Mouse (Mus musculus) gastrocnemius, adult 8-10 months (tissue): Measurements from ENCODE around the gene Maml2. TPM values are rescaled to one million over a fixed set of nuclear protein-coding genes. Genes with fewer than 3 reads are reported as not detected.

Experiments used
- DNase-seq, 2 experiments: peaks; one replicate each; pipeline ENCODE4 v3.0.0; 2022; ENCODE audit warnings: low spot score in 2 of 2
- total RNA-seq, 4 experiments: library from RNA; stranded (reverse); gene quantifications; 2 replicates each; pipeline ENCODE4 v1.2.4; 2022

Maml2 gene
- total RNA-seq, 4 experiments from 2014 or later: 1.5 to 3.0 (median 2.2) TPM

DNA sequence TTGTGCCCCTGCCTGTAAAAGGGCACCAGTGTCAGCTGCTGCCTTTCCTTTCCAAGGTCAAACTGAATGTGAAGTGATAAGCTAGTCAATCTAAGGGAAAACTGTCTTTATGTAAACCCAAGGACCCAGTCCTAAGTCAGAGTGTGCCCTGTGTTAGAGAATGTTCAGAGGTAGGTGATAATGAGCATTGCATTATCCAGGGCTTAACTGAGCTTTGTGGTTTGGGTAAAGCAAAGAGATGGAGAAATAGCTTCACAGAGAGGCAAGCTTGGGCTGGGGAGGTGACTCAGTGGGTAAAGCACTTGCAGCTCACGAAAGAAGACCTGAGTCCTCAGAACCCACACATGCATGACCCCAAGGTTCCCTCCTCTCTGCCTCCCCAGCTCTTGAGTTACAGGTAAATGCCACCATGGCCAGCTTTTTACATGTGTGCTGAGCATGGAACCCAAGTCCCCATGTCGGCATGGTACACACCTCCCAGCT is 367.8 kb downstream of the Maml2 start:
- no peak for DNase-seq

DNA sequence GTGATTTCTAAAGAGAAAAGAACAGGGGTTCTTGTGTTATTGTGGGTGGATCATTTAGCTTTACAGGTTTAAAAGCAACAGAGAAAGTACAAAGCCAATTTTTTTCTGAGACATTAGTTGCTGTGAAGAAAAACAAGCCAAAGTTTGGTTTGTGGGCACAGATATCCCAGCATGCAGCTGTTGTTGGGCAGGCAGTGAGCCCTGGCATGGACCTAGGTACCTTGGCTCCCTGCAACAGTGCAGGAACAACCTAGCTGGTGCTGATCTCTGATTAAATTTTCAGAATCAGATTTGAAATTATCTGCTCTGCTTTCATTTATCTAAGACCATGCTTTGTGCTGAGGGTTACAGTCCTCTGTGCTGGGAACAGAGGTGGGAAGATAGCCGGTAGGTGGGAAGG is 370.2 kb downstream of the Maml2 start:
- no peak for DNase-seq

DNA sequence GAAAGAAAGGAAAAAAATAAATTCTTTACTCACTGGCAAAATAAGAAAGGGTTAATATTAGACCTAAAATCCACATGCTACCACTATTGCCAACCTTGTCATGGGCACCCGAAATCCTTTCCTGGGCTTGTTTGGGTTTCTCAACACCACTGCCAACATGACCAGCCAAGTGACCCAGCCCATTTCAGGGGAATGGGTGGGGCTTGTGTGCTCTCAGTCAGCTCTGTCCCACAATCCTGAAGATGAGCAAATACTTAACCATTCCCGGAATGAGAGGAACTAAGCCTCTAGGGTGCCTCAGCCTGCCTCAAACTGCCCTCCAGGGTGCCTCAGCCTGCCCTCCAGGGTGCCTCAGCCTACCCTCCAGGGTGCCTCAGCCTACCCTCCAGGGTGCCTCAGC is 371.0 kb downstream of the Maml2 start:
- DNase-seq: peak in 1 of 2 experiments; percentile 20

DNA sequence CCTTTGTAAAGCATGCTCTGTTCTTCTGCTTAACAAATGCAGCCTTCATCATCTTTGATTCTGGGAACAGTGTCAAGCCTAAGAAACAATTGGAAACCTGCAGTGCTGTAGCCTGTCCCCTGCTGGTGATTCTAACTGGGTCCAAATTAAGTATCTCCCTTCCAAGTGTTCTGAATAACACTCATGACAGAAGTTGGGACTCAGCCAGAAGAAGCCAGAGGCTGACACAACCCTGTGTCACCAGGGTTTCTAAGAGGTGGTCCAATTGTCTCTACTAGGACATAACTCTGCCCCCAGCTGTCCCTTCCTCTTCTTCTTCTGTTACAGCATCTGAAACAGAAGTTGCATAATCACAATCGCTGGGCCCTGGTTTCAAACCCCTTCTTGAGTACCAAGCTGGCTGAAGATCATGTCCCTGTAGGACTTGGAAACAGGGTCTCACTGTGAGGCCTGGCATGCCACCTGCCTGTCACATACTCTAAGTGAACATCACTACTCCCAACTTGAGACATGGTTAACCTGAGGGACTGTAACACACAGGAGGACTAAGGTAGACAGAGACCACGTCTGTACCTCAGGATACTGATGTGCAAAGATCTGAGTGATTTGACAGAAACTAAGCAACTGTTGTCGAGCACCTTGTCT is 373.5 kb downstream of the Maml2 start:
- no peak for DNase-seq

DNA sequence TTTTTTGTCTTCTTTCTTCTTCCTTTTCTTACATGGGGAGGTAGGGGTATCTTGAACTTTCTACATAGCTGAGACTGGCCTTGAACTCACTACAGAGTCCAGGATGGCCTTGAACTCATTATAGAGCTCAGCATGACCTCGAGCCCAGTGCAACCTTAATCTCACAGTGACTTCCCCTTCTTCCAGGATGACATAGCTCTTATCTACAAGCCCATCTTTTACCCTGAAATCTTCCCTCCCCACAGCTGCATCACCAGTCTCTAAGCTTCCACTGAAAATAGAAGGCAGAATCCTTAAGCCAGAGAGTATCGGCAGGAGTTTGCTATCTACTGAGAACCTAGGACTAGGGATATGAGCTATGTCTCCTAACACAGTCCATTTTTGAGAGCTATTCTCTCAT is 375.5 kb downstream of the Maml2 start:
- DNase-seq: no peak

DNA sequence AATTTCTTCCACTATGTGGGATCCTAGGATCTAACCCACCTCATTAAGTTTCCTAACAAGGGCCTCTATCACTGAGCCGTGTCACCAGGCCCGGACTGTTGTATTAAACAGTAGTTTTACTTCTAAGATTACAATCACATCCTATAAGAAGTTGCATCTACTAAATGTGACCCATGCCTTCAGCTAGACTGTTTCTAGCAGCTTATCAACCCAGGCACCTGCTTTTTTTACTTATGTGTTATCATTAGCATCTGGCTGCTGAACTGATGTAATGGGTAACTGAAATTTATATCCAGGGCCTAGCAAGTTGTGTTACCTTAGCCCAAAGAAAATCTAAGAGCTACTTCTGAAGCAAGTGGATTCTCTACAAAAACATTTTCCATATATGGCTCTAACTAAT is 380.3 kb downstream of the Maml2 start:
- no peak for DNase-seq

DNA sequence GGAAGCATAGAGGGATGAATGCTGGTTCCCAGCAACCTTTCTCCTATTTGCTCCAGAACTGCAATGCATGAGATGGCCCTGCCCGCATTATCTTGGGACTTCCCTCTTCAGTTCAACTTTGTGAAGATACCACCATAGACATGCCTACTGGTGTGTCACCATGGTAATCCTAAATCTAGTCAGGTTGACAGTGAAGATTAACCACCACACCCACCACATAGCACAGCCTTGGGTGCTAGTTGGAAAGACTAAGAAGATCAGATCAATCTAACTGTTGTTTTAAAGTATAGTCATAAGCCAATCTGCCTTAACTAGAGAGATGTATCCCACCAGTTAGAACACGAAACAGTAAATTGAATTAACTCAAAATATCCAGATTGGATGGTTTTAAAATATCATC is 381.9 kb downstream of the Maml2 start:
- DNase-seq: no peak

DNA sequence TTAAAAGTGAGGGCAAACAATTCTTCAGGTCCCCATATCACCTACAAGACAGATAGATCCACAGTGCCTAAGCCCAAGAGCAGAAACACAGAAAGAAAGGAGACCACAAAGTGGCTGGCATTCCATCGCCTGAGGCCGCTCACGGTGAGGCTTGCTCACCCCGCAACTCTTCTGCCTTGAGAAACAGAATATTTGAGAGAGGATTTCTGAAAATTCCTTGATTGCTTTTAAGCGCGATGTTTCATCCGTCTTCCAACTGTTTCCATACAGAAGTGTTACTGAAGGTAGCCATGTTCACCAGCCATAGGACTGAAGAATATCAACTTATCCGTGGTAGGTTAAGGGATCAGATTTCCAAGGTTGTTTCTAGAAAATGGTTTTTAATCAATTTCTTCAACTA is 383.4 kb downstream of the Maml2 start:
- no peak for DNase-seq

DNA sequence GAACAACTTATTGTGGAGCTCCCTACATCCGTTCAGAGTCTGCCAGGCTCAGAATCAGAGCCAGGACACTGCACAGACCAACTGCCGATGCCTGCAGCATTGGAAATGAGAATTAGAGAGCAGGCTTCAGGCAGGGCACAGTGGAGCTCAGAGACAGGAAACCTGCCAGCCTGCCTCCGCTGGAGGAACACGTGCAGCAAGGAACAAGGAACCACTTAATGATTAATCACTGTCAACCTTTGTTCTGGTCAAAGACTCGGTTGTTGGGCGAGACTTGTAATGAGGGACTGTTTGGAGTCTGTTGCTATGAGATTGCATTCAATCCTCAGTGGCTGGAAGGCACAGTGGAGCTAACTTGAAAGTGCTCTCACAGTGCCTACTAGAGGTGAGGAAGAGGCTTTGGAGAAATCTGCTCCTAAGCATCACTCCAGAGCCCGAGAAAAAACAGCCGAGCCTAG is 383.9 kb downstream of the Maml2 start:
- no peak for DNase-seq

DNA sequence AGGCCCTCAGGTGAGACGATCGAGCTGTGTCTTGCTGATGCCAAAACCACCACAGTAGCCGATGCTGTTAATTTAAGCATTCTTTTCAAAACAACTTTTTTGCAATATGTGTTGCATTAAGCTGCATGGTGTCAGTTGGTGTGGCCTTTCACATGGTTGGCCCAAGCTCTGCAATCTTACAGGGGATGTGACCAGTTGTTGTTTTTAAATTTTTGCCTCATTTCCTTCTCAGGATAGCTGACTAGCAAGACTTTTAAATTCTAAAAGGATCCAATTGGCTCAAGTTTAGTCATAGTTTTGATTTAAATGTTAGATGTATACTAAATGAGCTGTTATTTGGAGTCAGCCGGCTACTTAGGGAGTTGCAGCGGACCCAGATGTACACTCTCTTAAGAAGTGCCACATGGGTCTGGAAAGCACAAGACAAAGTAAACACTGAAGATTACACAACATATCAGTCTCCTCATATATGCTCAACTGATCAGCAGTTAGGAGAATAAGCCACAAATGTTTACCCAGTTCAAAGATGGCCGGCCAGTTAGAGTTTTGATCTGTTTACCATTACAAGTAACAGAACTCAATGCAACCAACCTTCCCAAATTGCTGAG is 386.7 kb downstream of the Maml2 start:
- no peak for DNase-seq

DNA sequence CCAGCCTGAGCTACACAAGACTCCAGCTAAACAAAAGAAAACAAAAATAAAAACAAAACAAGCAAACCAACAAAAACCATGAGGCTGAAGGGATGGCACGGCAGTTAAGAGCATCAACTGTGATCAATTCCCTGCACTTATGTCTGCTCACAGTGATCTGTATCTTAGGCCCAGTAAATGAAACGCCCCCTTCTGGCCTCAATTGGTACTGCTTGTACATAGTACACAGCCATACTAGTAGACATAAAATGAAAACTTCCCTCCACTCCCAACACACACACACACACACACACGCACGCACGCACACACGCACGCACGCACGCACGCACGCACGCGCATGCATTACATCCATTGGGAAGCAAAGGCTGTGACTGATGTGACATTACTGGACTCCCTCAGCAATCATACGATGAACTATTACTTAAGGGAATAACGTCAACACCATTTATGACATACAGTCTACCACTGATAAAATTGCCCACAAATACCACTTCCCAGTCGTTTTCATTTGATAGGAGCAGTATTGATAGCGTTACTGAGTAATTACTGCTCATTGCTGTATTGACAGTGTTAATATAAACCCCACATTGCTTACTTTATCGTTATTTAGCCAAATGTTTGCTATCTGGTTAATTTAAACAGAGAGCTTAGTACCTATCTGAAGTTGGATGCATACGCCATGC is 389.4 kb downstream of the Maml2 start:
- DNase-seq: no peak

DNA sequence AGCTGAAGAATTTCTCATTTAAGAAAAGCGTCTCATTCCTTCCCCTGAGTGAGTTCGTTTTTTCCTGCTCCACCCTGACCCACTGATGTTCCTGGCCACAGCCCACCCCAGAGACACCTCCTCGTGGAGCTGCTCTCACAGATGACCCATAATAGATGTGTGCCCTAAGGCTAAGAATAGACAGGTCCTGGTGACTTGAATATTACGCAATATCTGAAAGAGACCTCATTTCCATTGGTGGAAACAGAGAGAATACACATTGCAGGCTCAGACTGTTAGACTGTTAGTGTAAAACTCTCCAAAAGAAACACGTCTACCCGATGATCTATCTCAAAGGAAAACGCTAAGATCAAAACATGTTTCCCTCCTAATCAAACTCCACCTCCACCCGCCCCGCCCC is 391.2 kb downstream of the Maml2 start:
- no peak for DNase-seq

DNA sequence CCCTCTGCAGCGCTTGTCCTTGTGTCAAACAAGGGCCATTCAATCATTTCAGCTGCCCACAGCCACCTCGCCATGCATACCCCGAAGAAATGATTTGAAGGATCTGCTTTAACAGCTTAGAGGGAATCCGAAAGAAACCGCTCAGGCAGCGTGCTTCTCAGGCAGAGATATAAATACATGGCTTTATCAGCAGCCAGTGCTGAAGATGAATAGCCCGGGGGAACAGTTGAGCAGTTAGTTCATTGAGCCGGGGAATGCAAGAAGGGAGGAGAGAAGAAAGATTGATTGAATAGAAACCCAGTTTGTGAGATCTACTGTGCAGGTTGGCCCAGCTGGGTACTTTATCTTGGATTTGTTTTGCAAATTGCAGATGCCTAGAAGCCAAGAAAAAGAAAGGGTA is 392.6 kb downstream of the Maml2 start:
- DNase-seq: no peak

DNA sequence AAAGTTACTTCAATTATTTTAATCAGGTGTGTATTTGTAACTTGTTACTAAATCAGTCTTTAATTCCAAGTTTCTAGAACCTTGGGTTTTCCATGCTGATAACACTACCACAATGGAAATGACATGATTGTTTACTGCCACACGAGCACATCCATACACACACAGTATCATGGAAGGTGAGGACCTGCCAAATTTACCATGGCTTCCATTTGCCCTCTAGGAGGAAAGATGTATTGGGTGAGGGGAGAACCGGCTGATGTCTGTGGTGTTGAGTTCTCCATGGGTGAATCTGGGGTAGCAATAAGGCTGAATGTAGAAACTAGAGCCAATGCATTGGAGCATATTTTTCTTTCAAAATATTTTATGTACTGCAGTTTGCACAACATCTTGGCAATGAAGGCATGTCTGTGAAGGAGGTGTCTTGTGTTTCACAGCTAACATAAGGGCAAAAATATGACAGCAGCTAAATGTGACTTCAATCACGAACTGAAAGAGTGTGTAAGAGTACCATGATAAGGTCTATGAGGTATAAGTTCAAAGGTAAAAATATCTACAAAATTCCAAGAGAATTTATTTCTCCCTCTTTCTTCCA is 396.0 kb downstream of the Maml2 start:
- no peak for DNase-seq

DNA sequence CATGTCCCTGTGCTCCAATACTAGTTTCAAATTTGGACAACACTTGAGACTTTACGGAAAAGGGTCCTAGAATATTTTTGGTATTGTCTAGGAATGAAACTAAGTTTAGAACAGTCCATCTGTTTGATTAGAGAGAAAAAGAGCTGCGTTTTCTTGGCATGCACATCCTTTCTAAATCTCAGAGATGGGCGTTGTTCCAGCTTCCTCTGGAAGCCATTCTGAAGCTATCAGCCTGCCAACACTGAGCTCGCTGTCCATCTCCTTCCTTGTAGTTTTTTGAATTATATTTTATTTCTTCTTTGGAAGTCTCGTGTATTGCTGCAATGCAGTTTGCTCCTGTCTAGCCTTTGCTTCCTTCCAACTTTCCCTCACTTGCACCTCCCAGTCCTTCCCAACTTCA is 396.5 kb downstream of the Maml2 start:
- DNase-seq: no peak

DNA sequence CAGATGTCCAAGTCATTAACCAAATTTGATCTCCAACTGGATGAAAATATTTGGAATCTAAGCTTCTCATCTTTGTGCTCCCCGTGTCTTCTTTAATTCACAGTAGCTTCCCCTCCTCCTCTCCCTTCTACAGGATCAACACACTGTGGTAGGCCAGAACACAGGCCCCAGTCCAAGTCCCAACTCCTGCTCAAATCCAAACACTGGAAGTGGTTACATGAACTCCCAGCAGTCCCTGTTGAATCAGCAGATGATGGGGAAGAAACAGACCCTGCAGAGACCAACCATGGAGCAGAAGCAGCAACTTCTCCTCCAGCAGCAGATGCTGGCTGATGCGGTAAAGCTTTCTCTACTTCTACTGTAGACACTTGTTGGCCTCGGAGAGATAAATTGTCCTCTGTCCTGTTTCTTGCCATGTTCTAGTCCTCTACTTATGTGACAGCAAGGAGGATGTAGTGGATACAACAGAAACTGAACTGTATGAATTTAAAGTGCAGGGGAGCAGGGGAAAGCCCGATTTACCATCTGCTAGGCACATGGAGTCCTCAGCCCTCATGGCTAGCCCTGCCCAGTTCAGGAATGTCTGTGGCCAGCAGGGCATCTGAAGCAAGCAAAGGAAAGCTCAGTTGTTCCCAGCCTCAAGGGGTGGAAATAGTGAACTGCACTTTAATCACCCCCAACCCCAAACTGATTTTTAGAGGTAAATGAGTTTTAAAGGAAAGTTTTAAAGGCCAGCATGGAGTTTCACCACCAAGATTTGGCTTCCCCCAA is 399.5 kb downstream of the Maml2 start:
- no peak for DNase-seq

DNA sequence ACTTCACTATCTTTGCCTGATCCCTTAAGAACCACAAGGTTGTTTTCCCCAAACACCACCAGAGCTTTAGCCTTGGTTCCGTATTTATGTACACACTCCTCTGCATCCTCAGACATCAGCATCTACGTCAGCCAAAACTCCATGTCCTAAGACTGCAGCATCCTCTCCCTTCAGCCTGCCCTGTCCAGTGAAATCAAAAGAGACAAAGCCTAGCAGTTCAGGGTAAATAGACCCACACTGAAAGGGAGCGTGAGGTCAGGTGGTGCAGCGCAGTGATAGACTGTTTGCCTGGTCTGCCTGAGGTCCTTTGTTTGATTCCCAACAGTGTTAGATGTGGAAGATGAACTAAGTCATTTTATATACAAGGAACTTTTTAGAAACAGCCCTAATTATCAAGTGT is 400.1 kb downstream of the Maml2 start:
- DNase-seq: no peak

DNA sequence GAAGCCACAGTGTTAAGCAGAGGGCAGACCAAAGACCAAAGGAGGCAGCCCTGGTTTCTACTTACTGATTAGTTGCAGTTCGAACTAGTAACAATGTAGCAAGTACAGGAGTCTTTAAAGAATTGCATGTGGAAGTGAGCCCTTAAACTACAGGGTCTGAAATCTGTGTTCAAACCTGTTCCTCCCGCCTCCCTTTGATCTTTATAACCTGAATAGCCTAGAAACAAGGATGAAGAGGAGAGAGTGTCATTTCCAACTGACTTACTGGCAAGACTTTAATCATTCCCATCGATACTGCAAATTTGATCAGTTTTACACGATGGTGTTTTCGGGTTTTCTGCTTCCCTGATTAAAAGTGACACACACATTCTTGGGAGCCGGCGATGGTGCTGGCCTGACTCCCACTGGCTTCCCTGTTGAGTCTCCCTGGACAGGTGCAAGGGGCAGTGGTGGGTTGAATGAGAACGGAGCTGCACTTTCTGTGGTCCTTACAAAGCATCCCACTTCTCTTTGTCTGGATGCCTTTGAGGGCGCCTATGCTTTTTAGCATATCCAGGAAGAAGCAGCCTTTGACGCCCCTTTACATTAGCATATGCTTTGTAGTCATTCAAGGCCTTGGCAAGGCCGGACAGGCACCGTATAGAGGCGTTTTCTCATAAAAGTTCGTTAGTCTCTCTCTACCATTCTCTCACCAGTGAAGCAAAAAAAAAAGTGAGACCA is 401.5 kb downstream of the Maml2 start:
- no peak for DNase-seq

DNA sequence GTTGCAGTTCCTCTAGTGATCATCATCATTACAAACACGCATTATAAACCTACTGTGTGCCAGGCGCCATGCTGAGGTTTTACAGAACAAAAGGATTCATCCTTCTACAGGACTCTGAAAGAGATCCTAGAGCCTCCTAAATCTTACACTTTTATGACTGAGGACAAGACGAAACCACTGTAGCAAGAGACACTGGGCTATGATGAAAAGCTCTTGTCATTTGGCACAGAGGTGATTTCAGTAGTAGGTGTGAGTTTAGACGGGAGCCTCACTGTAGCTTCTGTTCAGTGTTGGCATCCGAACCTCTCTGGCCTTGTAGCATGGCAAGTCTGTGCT is 402.0 kb downstream of the Maml2 start:
- DNase-seq: no peak

DNA sequence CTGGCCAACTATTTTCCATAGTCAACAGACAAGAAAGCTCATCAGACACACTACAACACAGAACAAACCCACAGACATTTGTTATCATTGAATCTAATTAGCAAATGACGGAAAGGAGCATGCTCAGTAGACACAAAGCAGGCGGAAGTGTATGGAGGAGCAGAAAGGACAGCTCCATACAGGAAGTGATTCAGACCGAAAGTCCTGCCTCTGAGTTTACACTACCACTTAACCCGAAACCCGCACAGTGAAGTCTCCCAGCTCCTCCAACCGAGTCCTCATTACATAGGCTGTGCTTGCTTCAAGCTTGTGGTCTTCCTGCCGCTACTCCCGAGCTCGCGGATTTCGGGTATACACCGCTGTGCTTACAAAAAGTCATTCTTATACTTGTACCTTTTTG is 404.0 kb downstream of the Maml2 start:
- DNase-seq: no peak

DNA sequence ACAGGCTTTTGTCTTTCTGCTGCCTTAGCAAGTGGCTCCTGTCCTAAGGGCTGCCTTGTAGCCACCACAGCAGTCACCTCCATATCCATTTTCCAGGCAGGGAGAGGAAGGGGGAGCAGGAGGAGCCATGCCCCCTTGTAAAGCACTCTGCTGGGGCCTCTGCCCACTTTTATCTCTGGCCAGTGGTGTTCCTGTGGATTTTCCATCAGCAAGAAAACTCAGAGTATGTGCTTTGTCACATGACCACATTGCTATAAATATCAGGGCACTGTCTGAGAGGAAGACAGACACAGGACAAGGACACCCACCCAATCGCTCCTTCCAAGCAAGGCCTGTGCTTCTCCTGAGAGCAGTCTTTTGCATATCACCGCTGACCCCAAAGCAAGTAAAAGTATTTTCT is 405.3 kb downstream of the Maml2 start:
- DNase-seq: no peak
